Mouse (Mus musculus) heart, embryonic 16.5 days (tissue): Measurements from ENCODE around the gene Msi2. TPM values are rescaled to one million over a fixed set of nuclear protein-coding genes. Genes with fewer than 3 reads are reported as not detected.

ENCODE experiments used
- ATAC-seq: fragments of 200-750 bp; cut with Nextera tagmentation; replicated peaks from 2 replicates; pipeline ENCODE4 v1.8.0; 2017; ENCODE audit warnings: moderate number of reproducible peaks; ENCODE audit not compliant: insufficient read depth, low FRiP score; ENCODE audit errors: extremely low read depth
- H3K27ac ChIP-seq: fragments of 300-500 bp; sonication (generic); 2 replicates; pipeline ENCODE4 v1.5.1; 2014; ENCODE audit warnings: mild to moderate bottlenecking, low read length, control low read depth, moderate library complexity
- H3K27me3 ChIP-seq: fragments of 300-500 bp; sonication (generic); 2 replicates; pipeline ENCODE4 v1.6.1; 2014; ENCODE audit warnings: low read length, mixed read lengths; ENCODE audit not compliant: control insufficient read depth, insufficient read depth
- H3K36me3 ChIP-seq: fragments of 300-500 bp; sonication (generic); 2 replicates; pipeline ENCODE4 v1.6.1; 2014; ENCODE audit not compliant: control insufficient read depth, insufficient read depth
- H3K4me1 ChIP-seq: fragments of 300-500 bp; sonication (generic); 2 replicates; pipeline ENCODE4 v1.6.1; 2014; ENCODE audit warnings: low read length, mixed read lengths; ENCODE audit not compliant: control insufficient read depth, insufficient read depth
- H3K4me2 ChIP-seq: fragments of 300-500 bp; sonication (generic); 2 replicates; pipeline ENCODE4 v1.6.1; 2014; ENCODE audit warnings: low read depth, mild to moderate bottlenecking, control low read depth, low read length
- H3K4me3 ChIP-seq: fragments of 300-500 bp; sonication (generic); 2 replicates; pipeline ENCODE4 v1.5.1; 2014; ENCODE audit warnings: mild to moderate bottlenecking, control low read depth, low read length
- H3K9ac ChIP-seq: fragments of 300-500 bp; sonication (generic); 2 replicates; pipeline ENCODE4 v1.6.1; 2014; ENCODE audit warnings: low read length, control low read depth
- H3K9me3 ChIP-seq: fragments of 300-500 bp; sonication (generic); replicated peaks from 2 replicates; pipeline ENCODE4 v1.6.1; 2016; ENCODE audit warnings: low read length; ENCODE audit not compliant: control insufficient read depth
- WGBS: fragments of 180-500 bp; shearing (Covaris S2); extraction: QIAGEN DNeasy Blood & Tissue Kit; methylation state at CpG from one replicate; pipeline ENCODE4 v1.1.7; 2014; 5-methylcytosine and 5-hydroxymethylcytosine counted together
- polyA plus RNA-seq: library from polyadenylated mRNA; unstranded; fragments of >200 nt; fragmentation: Nextera tagmentation; extraction: Ambion mirVana; gene quantifications from 2 replicates; pipeline ENCODE4 v1.2.1, GENCODE M21; 2015

The Msi2 gene
- polyA plus RNA-seq, 1 experiment from 2014 or later = 20.6 TPM

GRCm38 (mm10) chr11:88404816-88405613 lies 313.3 kb downstream of the Msi2 start:
- Histone ChIP-seq H3K27ac (peak overlapping the region; percentile 98), H3K9ac (peak overlapping the region; percentile 69), H3K27me3 (no peaks in the 10 kb centered on the region), H3K4me1 (peaks cover 72% of the 10 kb centered on the region), H3K4me2 (peak overlapping the region; percentile 61), H3K9me3 (no peaks in the 10 kb centered on the region), H3K36me3 (no peaks in the 10 kb centered on the region), H3K4me3 (peak overlapping the region; percentile 15; the same call in 1 of the 2 replicates)
- 15% methylated on average over 17 of the region's 17 CpGs for WGBS
- peak; percentile 71 for ATAC-seq

GRCm38 (mm10) chr11:88404247-88404677 lies 314.1 kb downstream of the Msi2 start:
- Histone ChIP-seq H3K27ac (peak overlapping the region; percentile 98), H3K9me3 (no peaks in the 10 kb centered on the region), H3K9ac (peak overlapping the region; percentile 69), H3K4me3 (no peak overlapping the region), H3K4me2 (peak overlapping the region; percentile 61), H3K36me3 (no peaks in the 10 kb centered on the region), H3K4me1 (peaks cover 73% of the 10 kb centered on the region), H3K27me3 (no peaks in the 10 kb centered on the region)
- ATAC-seq = no peak
- 54% methylated on average over 5 of the region's 5 CpGs for WGBS

GRCm38 (mm10) chr11:88402290-88402689 lies 316.0 kb downstream of the Msi2 start:
- Histone ChIP-seq H3K4me1 (peaks cover 70% of the 10 kb centered on the region), H3K9ac (peak overlapping the region; percentile 54; the same call in 1 of the 2 replicates)
- no peak for ATAC-seq

GRCm38 (mm10) chr11:88401333-88401732 lies 317.0 kb downstream of the Msi2 start:
- H3K36me3 ChIP-seq = no peaks in the 10 kb centered on the region
- no peaks in the 10 kb centered on the region for H3K9me3 ChIP-seq
- H3K4me2 ChIP-seq = no peak overlapping the region
- ATAC-seq = no peak
- peaks cover 61% of the 10 kb centered on the region for H3K4me1 ChIP-seq
- WGBS = 76% methylated on average over 6 of the region's 6 CpGs
- H3K9ac ChIP-seq = no peak overlapping the region
- no peaks in the 10 kb centered on the region for H3K27me3 ChIP-seq
- peak overlapping the region; percentile 66 for H3K27ac ChIP-seq
- H3K4me3 ChIP-seq = no peak overlapping the region

More at GRCm38 (mm10) chr11:88402290-88402689, 316.0 kb downstream of the Msi2 start:
- 32% methylated on average over 7 of the region's 7 CpGs for WGBS
- peak overlapping the region; percentile 66 for H3K27ac ChIP-seq
- H3K9me3 ChIP-seq = no peaks in the 10 kb centered on the region
- H3K36me3 ChIP-seq = no peaks in the 10 kb centered on the region
- H3K4me3 ChIP-seq = no peak overlapping the region
- no peaks in the 10 kb centered on the region for H3K27me3 ChIP-seq
- no peak overlapping the region for H3K4me2 ChIP-seq

- no peak overlapping the region for H3K4me3 ChIP-seq
- H3K4me2 ChIP-seq = no peak overlapping the region
- H3K36me3 ChIP-seq = no peaks in the 10 kb centered on the region
- H3K27ac ChIP-seq = no peak overlapping the region
- no peak for ATAC-seq
- H3K4me1 ChIP-seq = peaks cover 57% of the 10 kb centered on the region
- 65% methylated on average over 10 of the region's 10 CpGs for WGBS
- H3K27me3 ChIP-seq = no peaks in the 10 kb centered on the region
- no peaks in the 10 kb centered on the region for H3K9me3 ChIP-seq
- H3K9ac ChIP-seq = 0 out of 2 replicates have a peak overlapping the region, but pooled peaks have one; percentile 1
These were observed 317.4 kb downstream of the Msi2 start for GRCm38 (mm10) chr11:88400926-88401325.

- 80% methylated on average over 6 of the region's 6 CpGs for WGBS
- Histone ChIP-seq H3K4me1 (peaks cover 60% of the 10 kb centered on the region), H3K9ac (no peak overlapping the region), H3K4me2 (no peak overlapping the region), H3K9me3 (no peaks in the 10 kb centered on the region), H3K36me3 (no peaks in the 10 kb centered on the region), H3K27ac (no peak overlapping the region), H3K27me3 (no peaks in the 10 kb centered on the region), H3K4me3 (no peak overlapping the region)
- ATAC-seq = no peak
These were observed 318.1 kb downstream of the Msi2 start for GRCm38 (mm10) chr11:88400235-88400634.

GRCm38 (mm10) chr11:88399431-88399830 lies 318.9 kb downstream of the Msi2 start:
- Histone ChIP-seq H3K9ac (no peak overlapping the region), H3K36me3 (no peaks in the 10 kb centered on the region), H3K9me3 (no peaks in the 10 kb centered on the region), H3K4me1 (peaks cover 60% of the 10 kb centered on the region), H3K4me3 (no peak overlapping the region), H3K4me2 (no peak overlapping the region), H3K27me3 (no peaks in the 10 kb centered on the region), H3K27ac (peak overlapping the region; percentile 48)
- WGBS = 58% methylated on average over 5 of the region's 5 CpGs
- ATAC-seq = no peak

- WGBS = 86% methylated on average over 5 of the region's 5 CpGs
- no peak overlapping the region; the same call in 1 of the 2 replicates for H3K27ac ChIP-seq
- peaks cover 60% of the 10 kb centered on the region for H3K4me1 ChIP-seq
- H3K9ac ChIP-seq = no peak overlapping the region
- ATAC-seq = no peak
- no peak overlapping the region for H3K4me2 ChIP-seq
- no peaks in the 10 kb centered on the region for H3K9me3 ChIP-seq
- no peak overlapping the region for H3K4me3 ChIP-seq
- no peaks in the 10 kb centered on the region for H3K36me3 ChIP-seq
- no peaks in the 10 kb centered on the region for H3K27me3 ChIP-seq
These were observed 319.3 kb downstream of the Msi2 start for GRCm38 (mm10) chr11:88399028-88399427.
